Mouse (Mus musculus) ES-E14 (cell line): Measurements from ENCODE around the gene Mapk3. TPM values are rescaled to one million over a fixed set of nuclear protein-coding genes. Genes with fewer than 3 reads are reported as not detected.

Experiments used
- DNase-seq: peaks from one replicate; pipeline ENCODE4 v3.0.0-alpha.2; 2013; ENCODE audit warnings: low read depth, low spot score
- H3K27ac ChIP-seq: 2 replicates; pipeline ENCODE4 v1.5.1; 2012; ENCODE audit warnings: low read depth, mild to moderate bottlenecking, low read length, moderate library complexity, mixed read lengths; ENCODE audit not compliant: poor library complexity, insufficient read depth, severe bottlenecking
- H3K36me3 ChIP-seq: 2 replicates; pipeline ENCODE4 v1.6.1; 2012; ENCODE audit warnings: mild to moderate bottlenecking, low read length, moderate library complexity, mixed read lengths; ENCODE audit not compliant: control insufficient read depth, poor library complexity, insufficient read depth, severe bottlenecking
- H3K4me1 ChIP-seq, 2 experiments: fragments of 150-350 bp in 1 of 2; sonication (generic) in 1 of 2; 2 replicates each; pipeline ENCODE4 v1.6.1; 2012; ENCODE audit warnings: low read length in 2 of 2, mild to moderate bottlenecking in 1 of 2, mixed read lengths in 1 of 2; ENCODE audit not compliant: control insufficient read depth in 2 of 2, insufficient read depth in 2 of 2, poor library complexity in 1 of 2
- H3K4me3 ChIP-seq, 2 experiments: fragments of 150-350 bp in 1 of 2; sonication (generic) in 1 of 2; 2 replicates each; pipeline ENCODE4 v1.5.1; 2012; ENCODE audit warnings: low read length in 2 of 2, low read depth in 1 of 2, mild to moderate bottlenecking in 1 of 2, mixed read lengths in 1 of 2; ENCODE audit not compliant: insufficient read depth in 1 of 2, poor library complexity in 1 of 2, severe bottlenecking in 1 of 2
- H3K9ac ChIP-seq: 2 replicates; pipeline ENCODE4 v1.6.1; 2012; ENCODE audit warnings: low read depth, mild to moderate bottlenecking, low read length, mixed read lengths; ENCODE audit not compliant: poor library complexity, insufficient read depth, severe bottlenecking
- H3K9me3 ChIP-seq: fragments of 150-350 bp; sonication (generic); 2 replicates; pipeline ENCODE4 v1.6.1; 2012; ENCODE audit warnings: low read depth, mild to moderate bottlenecking, low read length; ENCODE audit not compliant: control insufficient read depth, insufficient read depth
- CHD2 ChIP-seq: IDR thresholded peaks from 2 replicates; pipeline ENCODE4 v1.6.1; 2014; ENCODE audit warnings: mild to moderate bottlenecking, low read depth, low read length, inconsistent platforms
- HCFC1 ChIP-seq: IDR thresholded peaks from 2 replicates; pipeline ENCODE4 v1.6.1; 2012; ENCODE audit warnings: low read length, inconsistent platforms, borderline replicate concordance; ENCODE audit not compliant: insufficient read depth
- MAFK ChIP-seq: IDR thresholded peaks from 2 replicates; pipeline ENCODE4 v1.6.1; 2014; ENCODE audit warnings: mild to moderate bottlenecking, low read depth, low read length, inconsistent platforms; ENCODE audit not compliant: insufficient read depth
- ZC3H11A ChIP-seq: IDR thresholded peaks from 2 replicates; pipeline ENCODE4 v1.6.1; 2012; ENCODE audit warnings: low read depth, mild to moderate bottlenecking, inconsistent platforms, low read length, borderline replicate concordance
- ZNF384 ChIP-seq: IDR thresholded peaks from 2 replicates; pipeline ENCODE4 v1.6.1; 2012; ENCODE audit warnings: low read depth, low read length, inconsistent platforms
- in situ Hi-C, 2 experiments: fragments of 600-800 bp; cut with MboI; formaldehyde crosslinking; loops; one replicate each; pipeline ENCODE4 v1.15.1; 2025; ENCODE audit warnings: low sequenced_read_pairs in 2 of 2, inconsistent platforms in 1 of 2; ENCODE audit not compliant: unreplicated experiment in 2 of 2
- total RNA-seq: library from RNA; depleted of rRNA; stranded (reverse); fragments of 300-350 nt; gene quantifications from 2 replicates; pipeline ENCODE4 v1.2.3, GENCODE M21; 2012

Gene Mapk3
- total RNA-seq, 1 experiment: 31.1 TPM

- H3K9me3 ChIP-seq: no peaks in the 10 kb centered on the region
- H3K4me1 ChIP-seq: peaks cover 0 to 13% of the 10 kb centered on the region in 2 experiments; a peak in 1 of 4 replicates
- H3K27ac ChIP-seq: peak overlapping the region; percentile 16; the same call in 1 of the 2 replicates
- no peak for TF ChIP-seq CHD2
- no peak for TF ChIP-seq HCFC1
- TF ChIP-seq ZC3H11A: no peak
- TF ChIP-seq ZNF384: no peak
- no peak for TF ChIP-seq MAFK
- in situ Hi-C loops: no loop called here
- no peak for DNase-seq
- peaks cover 34% of the 10 kb centered on the region for H3K36me3 ChIP-seq
- H3K4me3 ChIP-seq: peak overlapping the region; percentile 91 to 96; a peak in 2 of 4 replicates
- H3K9ac ChIP-seq: 0 out of 2 replicates have a peak overlapping the region, but pooled peaks have one; percentile 13
Measured at GRCm38 (mm10) chr7:126796350-126796932, 37.0 kb downstream of the Mapk3 start.

- Histone ChIP-seq H3K4me3 (peak within 1 kb of the TSS; percentile 91 to 96), H3K36me3 (peaks cover 36% of the 10 kb centered on the region), H3K9me3 (no peaks in the 10 kb centered on the region), H3K4me1 (peaks cover 0 to 13% of the 10 kb centered on the region in 2 experiments; a peak in 1 of 4 replicates), H3K27ac (peak within 1 kb of the TSS; percentile 70), H3K9ac (peak within 1 kb of the TSS; percentile 89)
- in situ Hi-C loops: no loop called here
- no peak for TF ChIP-seq HCFC1
- TF ChIP-seq ZNF384: no peak
- TF ChIP-seq CHD2: no peak
- no peak for TF ChIP-seq MAFK
- TF ChIP-seq ZC3H11A: no peak
- DNase-seq: no peak
Measured at GRCm38 (mm10) chr7:126797411-126798126, 38.2 kb downstream of the Mapk3 start, which contains the start of gene Fam57b. Fam57b (plus strand) TSS chr7:126797668.

- peaks cover 37% of the 10 kb centered on the region for H3K36me3 ChIP-seq
- peaks cover 0 to 13% of the 10 kb centered on the region in 2 experiments; a peak in 1 of 4 replicates for H3K4me1 ChIP-seq
- TF ChIP-seq ZC3H11A (no peak), HCFC1 (peak; percentile 19; the same call in 1 of the 2 replicates), ZNF384 (no peak), MAFK (peak; percentile 67)
- in situ Hi-C loops: no loop called here
- H3K9ac ChIP-seq: peak overlapping the region; percentile 89
- H3K4me3 ChIP-seq: peak overlapping the region; percentile 91 to 96
- peak overlapping the region; percentile 70 for H3K27ac ChIP-seq
- H3K9me3 ChIP-seq: no peaks in the 10 kb centered on the region
- no peak for DNase-seq
Measured at GRCm38 (mm10) chr7:126798127-126799049, 39.0 kb downstream of the Mapk3 start.

GRCm38 (mm10) chr7:126799050-126799467 lies 39.7 kb downstream of the Mapk3 start:
- Histone ChIP-seq H3K9me3 (no peaks in the 10 kb centered on the region), H3K27ac (peak overlapping the region; percentile 92), H3K9ac (peak overlapping the region; percentile 89), H3K4me3 (peak overlapping the region; percentile 91 to 96), H3K36me3 (peaks cover 37% of the 10 kb centered on the region), H3K4me1 (peaks cover 0 to 13% of the 10 kb centered on the region in 2 experiments; a peak in 1 of 4 replicates)
- DNase-seq: peak; percentile 98
- TF ChIP-seq HCFC1 (no peak), MAFK (no peak), ZC3H11A (no peak), CHD2 (no peak), ZNF384 (0 out of 2 replicates have a peak, but pooled peaks have one; percentile 38)
- in situ Hi-C loops: no loop called here
